Mouse (Mus musculus): ENCODE measurements at regions not wholly inside any gene's neighbourhood (a gene's known extent, or its start where the extent isn't known, plus 50 kb on each side); places are given as distances from the start of the nearest gene placed in this dataset.

GRCm38 (mm10) chr7:129169971-129170370 is 86.9 kb upstream of the Plpp4 start:
- no peaks in the 10 kb centered on the region for H3K9me3 ChIP-seq (ENCODE audit: control insufficient read depth, low read length)
- TF ChIP-seq POLR2A (IDR thresholded peaks at IDR 0.05; ENCODE audit: borderline replicate concordance, extremely low read depth, insufficient read depth, insufficient read length) = no peak
- H3K36me3 ChIP-seq (ENCODE audit: control insufficient read depth, insufficient read depth, low read length) = no peaks in the 10 kb centered on the region
- 87% methylated on average over 7 of the region's 7 CpGs for WGBS
- no peak for ATAC-seq (ENCODE audit: low FRiP score, low read depth)
- DNase-seq (ENCODE audit: low spot score) = no peak
- no peaks in the 10 kb centered on the region for H3K27me3 ChIP-seq (ENCODE audit: control insufficient read depth, insufficient read depth, low read length)
- no peak overlapping the region for H3K27ac ChIP-seq (replicated peaks; ENCODE audit: low read depth, low read length)
- H3K4me1 ChIP-seq (ENCODE audit: control insufficient read depth, insufficient read depth, low read length) = no peaks in the 10 kb centered on the region
- H3K9ac ChIP-seq (ENCODE audit: low read depth, low read length, severe bottlenecking) = no peak overlapping the region
- no peak overlapping the region for H3K4me3 ChIP-seq (replicated peaks; ENCODE audit: low read length)
- H3K4me2 ChIP-seq (replicated peaks; ENCODE audit: low read depth, low read length, severe bottlenecking) = no peak overlapping the region

- no peak overlapping the region for H3K4me3 ChIP-seq (replicated peaks; ENCODE audit: low read length)
- 80% methylated on average over 1 of the region's 1 CpGs for WGBS
- H3K4me1 ChIP-seq (ENCODE audit: control insufficient read depth, insufficient read depth, low read length) = no peaks in the 10 kb centered on the region
- no peak overlapping the region for H3K9ac ChIP-seq (ENCODE audit: low read depth, low read length, severe bottlenecking)
- no peaks in the 10 kb centered on the region for H3K9me3 ChIP-seq (ENCODE audit: control insufficient read depth, low read length)
- no peak overlapping the region for H3K27ac ChIP-seq (replicated peaks; ENCODE audit: low read depth, low read length)
- H3K4me2 ChIP-seq (replicated peaks; ENCODE audit: low read depth, low read length, severe bottlenecking) = no peak overlapping the region
- TF ChIP-seq POLR2A (IDR thresholded peaks at IDR 0.05; ENCODE audit: borderline replicate concordance, extremely low read depth, insufficient read depth, insufficient read length) = no peak
- no peaks in the 10 kb centered on the region for H3K36me3 ChIP-seq (ENCODE audit: control insufficient read depth, insufficient read depth, low read length)
- no peaks in the 10 kb centered on the region for H3K27me3 ChIP-seq (ENCODE audit: control insufficient read depth, insufficient read depth, low read length)
- ATAC-seq (ENCODE audit: low FRiP score, low read depth) (no peak), DNase-seq (ENCODE audit: low spot score) (no peak)
Observed at GRCm38 (mm10) chr7:129190933-129191332, 65.9 kb upstream of the Plpp4 start.

GRCm38 (mm10) chr7:129207029-129207428 is 49.8 kb upstream of the Plpp4 start:
- DNase-seq (ENCODE audit: low spot score) (no peak), ATAC-seq (ENCODE audit: low FRiP score, low read depth) (no peak)
- Histone ChIP-seq H3K4me1 (ENCODE audit: control insufficient read depth, insufficient read depth, low read length) (no peaks in the 10 kb centered on the region), H3K9me3 (ENCODE audit: control insufficient read depth, low read length) (no peaks in the 10 kb centered on the region), H3K36me3 (ENCODE audit: control insufficient read depth, insufficient read depth, low read length) (no peaks in the 10 kb centered on the region), H3K4me2 (replicated peaks; ENCODE audit: low read depth, low read length, severe bottlenecking) (no peak overlapping the region), H3K27ac (replicated peaks; ENCODE audit: low read depth, low read length) (no peak overlapping the region), H3K4me3 (replicated peaks; ENCODE audit: low read length) (no peak overlapping the region), H3K9ac (ENCODE audit: low read depth, low read length, severe bottlenecking) (no peak overlapping the region), H3K27me3 (ENCODE audit: control insufficient read depth, insufficient read depth, low read length) (no peaks in the 10 kb centered on the region)
- no peak for TF ChIP-seq POLR2A (IDR thresholded peaks at IDR 0.05; ENCODE audit: borderline replicate concordance, extremely low read depth, insufficient read depth, insufficient read length)
- 87% methylated on average over 5 of the region's 5 CpGs for WGBS
